Mouse (Mus musculus) CH12.LX (cell line): ENCODE data around the gene Myo15b.

Source experiments
- POLR2AphosphoS2 ChIP-seq: IDR thresholded peaks from 2 replicates; pipeline ENCODE4 v1.6.1; 2011; ENCODE audit warnings: low read depth, low read length, improper control_type of control experiment
- UBTF ChIP-seq: IDR thresholded peaks from 2 replicates; pipeline ENCODE4 v1.6.1; 2012; ENCODE audit warnings: low read depth, mild to moderate bottlenecking, inconsistent platforms, low read length, improper control_type of control experiment, moderate library complexity

DNA sequence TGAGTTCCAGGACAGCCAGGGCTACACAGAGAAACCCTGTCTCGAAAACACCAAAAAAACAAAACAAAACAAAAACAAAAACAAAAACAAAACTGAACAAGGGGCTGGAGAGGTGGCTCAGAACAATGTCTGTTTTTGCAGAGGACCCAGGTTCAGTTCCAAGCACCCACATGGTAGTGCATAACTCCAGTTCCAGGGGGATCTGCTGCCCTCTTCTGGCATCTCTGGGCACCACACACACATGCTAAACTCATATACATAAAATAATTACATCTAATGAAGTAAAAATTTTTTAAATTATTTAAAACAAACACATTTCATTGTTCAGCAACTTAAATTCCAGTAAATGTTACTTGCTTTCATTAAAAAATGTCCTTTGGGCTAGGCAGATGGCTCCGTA, 12.4 kb upstream of the Myo15b start:
- TF ChIP-seq UBTF (no peak), POLR2AphosphoS2 (no peak)
